Mouse (Mus musculus) telencephalon, adult 2 months (tissue): ENCODE results near the gene Rpp25.

Experiments used
- DNase-seq: peaks from one replicate; pipeline ENCODE4 v3.0.0-alpha.2; 2011; ENCODE audit warnings: low read depth, low spot score

Gene Rpp25

GRCm38 (mm10) chr9:57554753-57555152 lies 50.9 kb downstream of the Rpp25 start:
- no peak for DNase-seq
